Mouse (Mus musculus) hindbrain, postnatal 0 days (tissue): ENCODE results near the gene Slfn9. TPM values are rescaled to one million over a fixed set of nuclear protein-coding genes. Genes with fewer than 3 reads are reported as not detected.

Experiments used
- ATAC-seq: fragments of 200-750 bp; cut with Nextera tagmentation; 2 replicates; pipeline ENCODE4 v1.8.0; 2017; ENCODE audit warnings: mild to moderate bottlenecking, moderate TSS enrichment, moderate library complexity
- DNase-seq: peaks from one replicate; pipeline ENCODE4 v3.0.0-alpha.2; 2015; ENCODE audit warnings: low spot score
- H3K27ac ChIP-seq: fragments of 300-500 bp; sonication (generic); 2 replicates; pipeline ENCODE4 v1.5.1; 2014; ENCODE audit warnings: mild to moderate bottlenecking
- H3K27me3 ChIP-seq: fragments of 300-500 bp; sonication (generic); 2 replicates; pipeline ENCODE4 v1.6.1; 2014; ENCODE audit warnings: low read length, mixed read lengths; ENCODE audit not compliant: insufficient read depth
- H3K36me3 ChIP-seq: fragments of 300-500 bp; sonication (generic); 2 replicates; pipeline ENCODE4 v1.6.1; 2014; ENCODE audit warnings: low read length, mixed read lengths; ENCODE audit not compliant: insufficient read depth
- H3K4me1 ChIP-seq: fragments of 300-500 bp; sonication (generic); 2 replicates; pipeline ENCODE4 v1.6.1; 2014; ENCODE audit warnings: antibody characterized with exemption, low read length, mixed read lengths; ENCODE audit not compliant: insufficient read depth
- H3K4me2 ChIP-seq: fragments of 300-500 bp; sonication (generic); 2 replicates; pipeline ENCODE4 v1.6.1; 2014; ENCODE audit warnings: low read depth, mild to moderate bottlenecking, low read length, moderate library complexity, mixed read lengths
- H3K4me3 ChIP-seq: fragments of 300-500 bp; sonication (generic); 2 replicates; pipeline ENCODE4 v1.5.1; 2014; ENCODE audit warnings: low read length
- H3K9ac ChIP-seq: fragments of 300-500 bp; sonication (generic); replicated peaks from 2 replicates; pipeline ENCODE4 v1.6.1; 2014; ENCODE audit warnings: mild to moderate bottlenecking, low read length, moderate library complexity, mixed read lengths
- H3K9me3 ChIP-seq: fragments of 300-500 bp; sonication (generic); 2 replicates; pipeline ENCODE4 v1.6.1; 2016; ENCODE audit warnings: low read length, mixed read lengths
- CTCF ChIP-seq: IDR thresholded peaks from 2 replicates; pipeline ENCODE4 v1.5.1; 2016; ENCODE audit warnings: antibody characterized with exemption, control low read depth, low read depth
- WGBS: fragments of 180-500 bp; shearing (Covaris S2); extraction: QIAGEN DNeasy Blood & Tissue Kit; methylation state at CpG from one replicate; pipeline ENCODE4 v1.1.7; 2014; 5-methylcytosine and 5-hydroxymethylcytosine counted together
- polyA plus RNA-seq: library from polyadenylated mRNA; unstranded; fragments of >200 nt; fragmentation: Nextera tagmentation; extraction: Ambion mirVana; gene quantifications from 2 replicates; pipeline ENCODE4 v1.2.1, GENCODE M21; 2015
- total RNA-seq: library from RNA; depleted of rRNA; stranded (reverse); fragments of >200 nt; gene quantifications from 2 replicates; pipeline ENCODE4 v1.2.3, GENCODE M21; 2014

Slfn9 gene
- total and polyA plus RNA-seq, 2 experiments from 2014 or later, result 2.4 to 3.2 TPM

- WGBS, result 80% methylated on average over 6 of the region's 6 CpGs
- no peak overlapping the region for H3K4me3 ChIP-seq
- DNase-seq (no peak), ATAC-seq (no peak)
- no peaks in the 10 kb centered on the region for H3K9me3 ChIP-seq
- H3K27ac ChIP-seq, result no peak overlapping the region
- TF ChIP-seq CTCF, result no peak
- no peak overlapping the region for H3K4me2 ChIP-seq
- H3K27me3 ChIP-seq, result peaks cover 22% of the 10 kb centered on the region
- H3K36me3 ChIP-seq, result no peaks in the 10 kb centered on the region
- H3K4me1 ChIP-seq, result no peaks in the 10 kb centered on the region
- no peak overlapping the region for H3K9ac ChIP-seq
Observed at GRCm38 (mm10) chr11:82954631-82955030, 37.0 kb downstream of the Slfn9 start.

- no peak for TF ChIP-seq CTCF
- Histone ChIP-seq H3K27me3 (peaks cover 22% of the 10 kb centered on the region), H3K9me3 (no peaks in the 10 kb centered on the region), H3K9ac (no peak overlapping the region), H3K36me3 (no peaks in the 10 kb centered on the region), H3K4me2 (0 out of 2 replicates have a peak overlapping the region, but pooled peaks have one; percentile 21), H3K4me3 (peak overlapping the region; percentile 26; the same call in 1 of the 2 replicates), H3K27ac (no peak overlapping the region), H3K4me1 (no peaks in the 10 kb centered on the region)
- WGBS, result 73% methylated on average over 9 of the region's 9 CpGs
- DNase-seq, result no peak
- no peak for ATAC-seq
Observed at GRCm38 (mm10) chr11:82952612-82953542, 38.8 kb downstream of the Slfn9 start.

GRCm38 (mm10) chr11:82951865-82952611 lies 39.6 kb downstream of the Slfn9 start:
- ATAC-seq (no peak), DNase-seq (no peak)
- Histone ChIP-seq H3K27ac (no peak overlapping the region; the same call in 1 of the 2 replicates), H3K36me3 (no peaks in the 10 kb centered on the region), H3K27me3 (peaks cover 22% of the 10 kb centered on the region), H3K4me2 (peak overlapping the region; percentile 35), H3K9me3 (no peaks in the 10 kb centered on the region), H3K9ac (no peak overlapping the region; the same call in 1 of the 2 replicates), H3K4me3 (peak overlapping the region; percentile 26), H3K4me1 (no peaks in the 10 kb centered on the region)
- WGBS, result 13% methylated on average over 28 of the region's 28 CpGs
- TF ChIP-seq CTCF, result no peak

DNA sequence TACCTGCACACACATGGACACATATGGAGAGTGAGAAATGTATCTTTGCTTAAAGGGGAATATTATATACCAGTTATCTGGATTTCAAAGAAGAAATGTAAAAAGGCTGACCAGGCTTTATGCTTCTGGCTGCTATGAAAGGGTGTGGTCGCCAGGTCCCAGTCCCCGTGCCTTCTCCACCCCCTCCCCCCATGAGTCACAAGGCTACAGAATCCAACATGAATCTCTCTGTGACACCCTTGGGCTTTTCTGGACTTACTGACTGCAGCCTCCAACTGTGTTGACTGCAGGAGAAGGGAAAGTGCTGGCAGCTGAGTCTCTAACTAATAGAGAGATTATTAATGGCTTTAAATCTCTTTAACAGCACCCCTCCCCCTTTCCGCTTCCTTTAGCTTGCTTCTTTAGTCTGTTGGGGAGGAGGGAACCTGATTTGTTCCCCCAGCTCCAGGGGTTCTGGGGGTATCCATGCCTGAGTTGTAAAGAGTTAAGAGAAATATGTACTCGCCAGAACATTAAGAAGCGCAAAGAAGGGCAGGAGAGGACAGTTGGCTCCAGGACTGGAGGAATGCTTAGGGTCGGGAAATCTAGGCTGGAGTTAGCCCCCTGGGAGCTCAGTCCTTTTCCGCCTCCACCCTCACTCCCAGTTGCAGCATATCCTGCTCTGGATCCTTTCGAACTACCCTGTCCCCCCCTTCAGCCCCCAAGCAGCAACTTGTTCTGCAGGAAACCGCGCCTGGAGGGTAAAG lies 40.7 kb downstream of the Slfn9 start, which contains the start of gene Slfn5:
Slfn5 (plus strand) TSS at position 614 of the 746 bp plus-strand sequence.
- TF ChIP-seq CTCF, result no peak
- Histone ChIP-seq H3K4me3 (peak within 1 kb of the TSS; percentile 26), H3K4me1 (no peaks in the 10 kb centered on the region), H3K9me3 (no peaks in the 10 kb centered on the region), H3K4me2 (peak within 1 kb of the TSS; percentile 35), H3K9ac (no peak within 1 kb of the TSS; the same call in 1 of the 2 replicates), H3K27ac (no peak within 1 kb of the TSS; the same call in 1 of the 2 replicates), H3K27me3 (peaks cover 19% of the 10 kb centered on the region), H3K36me3 (no peaks in the 10 kb centered on the region)
- DNase-seq (no peak), ATAC-seq (no peak)
- WGBS, result 17% methylated on average over 10 of the region's 10 CpGs

- no peak for TF ChIP-seq CTCF
- Histone ChIP-seq H3K9me3 (no peaks in the 10 kb centered on the region), H3K27ac (no peak overlapping the region), H3K36me3 (no peaks in the 10 kb centered on the region), H3K4me2 (no peak overlapping the region), H3K9ac (no peak overlapping the region), H3K4me1 (no peaks in the 10 kb centered on the region), H3K27me3 (peaks cover 18% of the 10 kb centered on the region), H3K4me3 (no peak overlapping the region)
- 85% methylated on average over 9 of the region's 9 CpGs for WGBS
- ATAC-seq (no peak), DNase-seq (no peak)
Observed at GRCm38 (mm10) chr11:82949036-82949435, 42.6 kb downstream of the Slfn9 start.

- Histone ChIP-seq H3K27me3 (peaks cover 18% of the 10 kb centered on the region), H3K36me3 (no peaks in the 10 kb centered on the region), H3K4me1 (no peaks in the 10 kb centered on the region), H3K9ac (no peak overlapping the region), H3K4me2 (no peak overlapping the region), H3K4me3 (no peak overlapping the region), H3K27ac (no peak overlapping the region), H3K9me3 (no peaks in the 10 kb centered on the region)
- WGBS, result 46% methylated on average over 4 of the region's 4 CpGs
- TF ChIP-seq CTCF, result no peak
- no peak for ATAC-seq
- DNase-seq, result no peak
Observed at GRCm38 (mm10) chr11:82947457-82947856, 44.2 kb downstream of the Slfn9 start.
